Mouse (Mus musculus) kidney, adult 2 months (tissue): ENCODE data around the gene Slf1.

Experiments used
- CTCF ChIP-seq: fragments of 200-500 bp; conservative IDR thresholded peaks from 2 replicates; pipeline ENCODE4 v1.5.1; 2011; ENCODE audit warnings: low read depth, mild to moderate bottlenecking, control low read depth, low read length, moderate library complexity, mixed read lengths; ENCODE audit not compliant: insufficient read depth, insufficient read length
- POLR2A ChIP-seq: fragments of 200-500 bp; IDR thresholded peaks from one replicate; pipeline ENCODE4 v1.6.1; 2011; ENCODE audit warnings: low read depth, low read length, control low read depth

DNA sequence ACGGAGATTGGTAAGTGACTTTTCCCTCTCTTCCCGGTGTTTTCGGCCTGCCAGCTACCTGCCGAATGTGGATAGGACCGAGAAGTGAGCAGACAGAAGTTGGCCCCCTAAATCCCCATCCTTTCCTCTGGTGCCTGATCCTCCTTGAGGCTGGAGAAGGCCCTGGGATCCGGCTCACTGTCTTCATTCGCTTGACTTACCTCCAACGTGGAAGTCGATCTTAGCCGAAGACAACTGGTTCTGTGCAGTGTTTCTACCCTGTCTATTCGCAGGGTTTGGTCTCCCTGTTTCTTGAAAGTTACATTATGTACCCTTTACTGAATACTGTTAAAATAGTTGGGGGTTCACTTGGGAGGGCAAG is 328 bp upstream of the Slf1 start:
- TF ChIP-seq CTCF (no peak), POLR2A (no peak)
